Mouse (Mus musculus) stomach, adult 2 months (tissue): Measurements from ENCODE around the gene Mcemp1. TPM values are rescaled to one million over a fixed set of nuclear protein-coding genes. Genes with fewer than 3 reads are reported as not detected.

ENCODE experiments used
- polyA plus RNA-seq: library from polyadenylated mRNA; depleted of rRNA; stranded (reverse); fragments of >200 nt; gene quantifications from 2 replicates; pipeline ENCODE4 v1.2.3, GENCODE M21; 2012; rRNA removed

Gene Mcemp1
- polyA plus RNA-seq = not detected in 2 replicates

GRCm38 (mm10) chr8:3665507-3665906, at the start of gene Mcemp1:
Gene Mcemp1, plus strand, starts transcription at chr8:3665754.

GRCm38 (mm10) chr8:3621199-3621970, 44.2 kb upstream of the Mcemp1 start, which contains the start of the genes Xab2 and Pet100:
Gene Xab2, minus strand, starts transcription at chr8:3621316.
Gene Pet100, plus strand, starts transcription at chr8:3621548.

GRCm38 (mm10) chr8:3625445-3625844, 40.1 kb upstream of the Mcemp1 start, which contains the start of gene Pcp2:
Gene Pcp2, minus strand, starts transcription at chr8:3625545.

GRCm38 (mm10) chr8:3630647-3631477, 34.7 kb upstream of the Mcemp1 start, which contains the start of gene Stxbp2:
Gene Stxbp2, plus strand, starts transcription at chr8:3630955.

GRCm38 (mm10) chr8:3655526-3655925, 10.0 kb upstream of the Mcemp1 start, which contains the start of gene Retn:
Gene Retn, plus strand, starts transcription at chr8:3655770.

GRCm38 (mm10) chr8:3671980-3672491, 6.5 kb downstream of the Mcemp1 start, which contains the start of gene Fcor:
Gene Fcor, minus strand, starts transcription at chr8:3672362.

GRCm38 (mm10) chr8:3676131-3676992, 10.8 kb downstream of the Mcemp1 start, which contains the start of gene Trappc5:
Gene Trappc5, plus strand, starts transcription at chr8:3676299.

GRCm38 (mm10) chr8:3694121-3694520, 28.6 kb downstream of the Mcemp1 start, which contains the start of gene Fcer2a:
Gene Fcer2a, minus strand, starts transcription at chr8:3694175.

Other genes starting within 250 kb of the Mcemp1 start
- 7.2 and 10.4 TPM in 2 replicates for gene Pex11g, start 198.1 kb upstream of the Mcemp1 start, polyA plus RNA-seq
- 0.04 and 0.67 TPM in 2 replicates for gene Tex45, start 194.9 kb upstream of the Mcemp1 start, polyA plus RNA-seq
- gene Zfp358, start 172.6 kb upstream of the Mcemp1 start, polyA plus RNA-seq = 25.1 and 33.9 TPM in 2 replicates
- gene Mcoln1, start 165.3 kb upstream of the Mcemp1 start, polyA plus RNA-seq = 245 and 262 TPM in 2 replicates
- 24.4 and 27.9 TPM in 2 replicates for gene Pnpla6, start 150.4 kb upstream of the Mcemp1 start, polyA plus RNA-seq
- 0.10 TPM in 1 of 2 replicates, not detected in the other for gene C330021F23Rik, start 97.8 kb upstream of the Mcemp1 start, polyA plus RNA-seq
- 68.5 and 86.0 TPM in 2 replicates for gene Camsap3, start 78.5 kb upstream of the Mcemp1 start, polyA plus RNA-seq
- 19.5 and 20.3 TPM in 2 replicates for gene Xab2, start 44.4 kb upstream of the Mcemp1 start, polyA plus RNA-seq
- 2.4 and 3.1 TPM in 2 replicates for gene Pet100, start 44.2 kb upstream of the Mcemp1 start, polyA plus RNA-seq
- not detected in 2 replicates for gene Pcp2, start 40.2 kb upstream of the Mcemp1 start, polyA plus RNA-seq
- 140 and 167 TPM in 2 replicates for gene Stxbp2, start 34.8 kb upstream of the Mcemp1 start, polyA plus RNA-seq
- 0.47 and 2.3 TPM in 2 replicates for gene Retn, start 10.0 kb upstream of the Mcemp1 start, polyA plus RNA-seq
- gene Fcor, start 6.6 kb downstream of the Mcemp1 start, polyA plus RNA-seq = 0.49 and 1.4 TPM in 2 replicates
- 14.4 and 24.6 TPM in 2 replicates for gene Trappc5, start 10.5 kb downstream of the Mcemp1 start, polyA plus RNA-seq
- gene Fcer2a, start 28.4 kb downstream of the Mcemp1 start, polyA plus RNA-seq = 0.03 and 0.15 TPM in 2 replicates
- 0.08 TPM in 1 of 2 replicates, not detected in the other for gene Clec4g, start 54.9 kb downstream of the Mcemp1 start, polyA plus RNA-seq
- 0.23 TPM in 1 of 2 replicates, not detected in the other for gene Cd209a, start 83.2 kb downstream of the Mcemp1 start, polyA plus RNA-seq
- 0.03 TPM in 2 replicates for gene Cd209e, start 188.6 kb downstream of the Mcemp1 start, polyA plus RNA-seq
- gene Cd209d, start 212.8 kb downstream of the Mcemp1 start, polyA plus RNA-seq = 0.11 and 0.37 TPM in 2 replicates